Mouse (Mus musculus): ENCODE results near the gene Syna. TPM values are rescaled to one million over a fixed set of nuclear protein-coding genes. Genes with fewer than 3 reads are reported as not detected.

Syna gene
- polyA plus RNA-seq, 1 experiment from 2014 or later: not detected

- no peak overlapping the region for H3K4me2 ChIP-seq
- H3K4me1 ChIP-seq (ENCODE audit: insufficient read depth): no peaks in the 10 kb centered on the region
- WGBS: 82% methylated on average over 9 of the region's 9 CpGs
- H3K4me3 ChIP-seq (ENCODE audit: low read depth, low read length): no peak overlapping the region
- ATAC-seq (ENCODE audit: insufficient read depth): no peak
- no peak for TF ChIP-seq CTCF (IDR thresholded peaks at IDR 0.05; ENCODE audit: low read depth)
- H3K27ac ChIP-seq (ENCODE audit: low read depth): no peak overlapping the region
- no peaks in the 10 kb centered on the region for H3K9me3 ChIP-seq (ENCODE audit: low read depth, low read length)
- H3K27me3 ChIP-seq (ENCODE audit: insufficient read depth, low read length): no peaks in the 10 kb centered on the region
- no peak overlapping the region for H3K9ac ChIP-seq
- peaks cover 49% of the 10 kb centered on the region for H3K36me3 ChIP-seq (ENCODE audit: insufficient read depth)
- DNase-seq: no peak
These were observed 28.4 kb downstream of the Syna start for GRCm38 (mm10) chr5:134531585-134531984.

- no peaks in the 10 kb centered on the region for H3K27me3 ChIP-seq (ENCODE audit: insufficient read depth, low read length)
- H3K9ac ChIP-seq: no peak overlapping the region
- DNase-seq: no peak
- no peaks in the 10 kb centered on the region for H3K4me1 ChIP-seq (ENCODE audit: insufficient read depth)
- no peak overlapping the region for H3K4me3 ChIP-seq (ENCODE audit: low read depth, low read length)
- H3K36me3 ChIP-seq (ENCODE audit: insufficient read depth): peaks cover 55% of the 10 kb centered on the region
- H3K4me2 ChIP-seq: no peak overlapping the region
- ATAC-seq (ENCODE audit: insufficient read depth): no peak
- WGBS: 57% methylated on average over 7 of the region's 7 CpGs
- H3K9me3 ChIP-seq (ENCODE audit: low read depth, low read length): no peaks in the 10 kb centered on the region
- H3K27ac ChIP-seq (ENCODE audit: low read depth): no peak overlapping the region
- TF ChIP-seq CTCF (IDR thresholded peaks at IDR 0.05; ENCODE audit: low read depth): no peak
These were observed 29.1 kb downstream of the Syna start for GRCm38 (mm10) chr5:134530830-134531229.

- Histone ChIP-seq H3K4me2 (no peak overlapping the region), H3K9me3 (ENCODE audit: low read depth, low read length) (no peaks in the 10 kb centered on the region), H3K27ac (ENCODE audit: low read depth) (no peak overlapping the region), H3K4me3 (ENCODE audit: low read depth, low read length) (no peak overlapping the region), H3K36me3 (ENCODE audit: insufficient read depth) (peaks cover 40% of the 10 kb centered on the region), H3K9ac (no peak overlapping the region), H3K27me3 (ENCODE audit: insufficient read depth, low read length) (no peaks in the 10 kb centered on the region), H3K4me1 (ENCODE audit: insufficient read depth) (no peaks in the 10 kb centered on the region)
- no peak for TF ChIP-seq CTCF (IDR thresholded peaks at IDR 0.05; ENCODE audit: low read depth)
- whole genome bisulfite sequencing: 42% methylated on average over 9 of the region's 9 CpGs
- DNase-seq: no peak
- ATAC-seq (ENCODE audit: insufficient read depth): no peak
These were observed 31.5 kb downstream of the Syna start for GRCm38 (mm10) chr5:134528488-134528887.

GRCm38 (mm10) chr5:134525971-134526711 lies 33.8 kb downstream of the Syna start:
- DNase-seq (no peak), ATAC-seq (ENCODE audit: insufficient read depth) (no peak)
- Histone ChIP-seq H3K4me2 (no peak overlapping the region), H3K27me3 (ENCODE audit: insufficient read depth, low read length) (no peaks in the 10 kb centered on the region), H3K27ac (ENCODE audit: low read depth) (no peak overlapping the region), H3K4me3 (ENCODE audit: low read depth, low read length) (no peak overlapping the region), H3K4me1 (ENCODE audit: insufficient read depth) (no peaks in the 10 kb centered on the region), H3K36me3 (ENCODE audit: insufficient read depth) (peaks cover 40% of the 10 kb centered on the region), H3K9me3 (ENCODE audit: low read depth, low read length) (no peaks in the 10 kb centered on the region), H3K9ac (no peak overlapping the region)
- WGBS: 92% methylated on average over 15 of the region's 15 CpGs
- TF ChIP-seq CTCF (IDR thresholded peaks at IDR 0.05; ENCODE audit: low read depth): 0 out of 2 replicates have a peak, but pooled peaks have one; percentile 24

GRCm38 (mm10) chr5:134523728-134524127 lies 36.2 kb downstream of the Syna start:
- 50% methylated on average over 5 of the region's 5 CpGs for WGBS
- DNase-seq (peak; percentile 36), ATAC-seq (ENCODE audit: insufficient read depth) (no peak)
- Histone ChIP-seq H3K4me3 (ENCODE audit: low read depth, low read length) (no peak overlapping the region), H3K27ac (ENCODE audit: low read depth) (no peak overlapping the region), H3K4me2 (no peak overlapping the region), H3K27me3 (ENCODE audit: insufficient read depth, low read length) (no peaks in the 10 kb centered on the region), H3K4me1 (ENCODE audit: insufficient read depth) (no peaks in the 10 kb centered on the region), H3K9ac (no peak overlapping the region), H3K36me3 (ENCODE audit: insufficient read depth) (peaks cover 49% of the 10 kb centered on the region), H3K9me3 (ENCODE audit: low read depth, low read length) (no peaks in the 10 kb centered on the region)
- no peak for TF ChIP-seq CTCF (IDR thresholded peaks at IDR 0.05; ENCODE audit: low read depth)

GRCm38 (mm10) chr5:134522524-134522923 lies 37.4 kb downstream of the Syna start:
- Histone ChIP-seq H3K27me3 (ENCODE audit: insufficient read depth, low read length) (no peaks in the 10 kb centered on the region), H3K4me2 (no peak overlapping the region), H3K9ac (no peak overlapping the region), H3K36me3 (ENCODE audit: insufficient read depth) (peaks cover 56% of the 10 kb centered on the region), H3K4me3 (ENCODE audit: low read depth, low read length) (no peak overlapping the region), H3K4me1 (ENCODE audit: insufficient read depth) (no peaks in the 10 kb centered on the region), H3K9me3 (ENCODE audit: low read depth, low read length) (no peaks in the 10 kb centered on the region), H3K27ac (ENCODE audit: low read depth) (no peak overlapping the region)
- DNase-seq: no peak
- no peak for TF ChIP-seq CTCF (IDR thresholded peaks at IDR 0.05; ENCODE audit: low read depth)
- no peak; the same call in 1 of the 2 replicates for ATAC-seq (ENCODE audit: insufficient read depth)
- 94% methylated on average over 26 of the region's 26 CpGs for WGBS

GRCm38 (mm10) chr5:134521806-134522205 lies 38.2 kb downstream of the Syna start:
- no peak for ATAC-seq (ENCODE audit: insufficient read depth)
- Histone ChIP-seq H3K4me3 (ENCODE audit: low read depth, low read length) (no peak overlapping the region), H3K9me3 (ENCODE audit: low read depth, low read length) (no peaks in the 10 kb centered on the region), H3K27me3 (ENCODE audit: insufficient read depth, low read length) (no peaks in the 10 kb centered on the region), H3K4me2 (no peak overlapping the region), H3K4me1 (ENCODE audit: insufficient read depth) (no peaks in the 10 kb centered on the region), H3K36me3 (ENCODE audit: insufficient read depth) (peaks cover 60% of the 10 kb centered on the region), H3K9ac (no peak overlapping the region), H3K27ac (ENCODE audit: low read depth) (no peak overlapping the region)
- TF ChIP-seq CTCF (IDR thresholded peaks at IDR 0.05; ENCODE audit: low read depth): no peak
- DNase-seq: no peak
- WGBS: 82% methylated on average over 7 of the region's 7 CpGs
